Mouse (Mus musculus) ES-E14 (cell line): ENCODE measurements around the gene Atp10b.

ENCODE experiments used
- CHD2 ChIP-seq: IDR thresholded peaks from 2 replicates; pipeline ENCODE4 v1.6.1; 2014; ENCODE audit warnings: mild to moderate bottlenecking, low read depth, low read length, inconsistent platforms
- HCFC1 ChIP-seq: IDR thresholded peaks from 2 replicates; pipeline ENCODE4 v1.6.1; 2012; ENCODE audit warnings: low read length, inconsistent platforms, borderline replicate concordance; ENCODE audit not compliant: insufficient read depth
- MAFK ChIP-seq: IDR thresholded peaks from 2 replicates; pipeline ENCODE4 v1.6.1; 2014; ENCODE audit warnings: mild to moderate bottlenecking, low read depth, low read length, inconsistent platforms; ENCODE audit not compliant: insufficient read depth
- ZNF384 ChIP-seq: IDR thresholded peaks from 2 replicates; pipeline ENCODE4 v1.6.1; 2012; ENCODE audit warnings: low read depth, low read length, inconsistent platforms

DNA sequence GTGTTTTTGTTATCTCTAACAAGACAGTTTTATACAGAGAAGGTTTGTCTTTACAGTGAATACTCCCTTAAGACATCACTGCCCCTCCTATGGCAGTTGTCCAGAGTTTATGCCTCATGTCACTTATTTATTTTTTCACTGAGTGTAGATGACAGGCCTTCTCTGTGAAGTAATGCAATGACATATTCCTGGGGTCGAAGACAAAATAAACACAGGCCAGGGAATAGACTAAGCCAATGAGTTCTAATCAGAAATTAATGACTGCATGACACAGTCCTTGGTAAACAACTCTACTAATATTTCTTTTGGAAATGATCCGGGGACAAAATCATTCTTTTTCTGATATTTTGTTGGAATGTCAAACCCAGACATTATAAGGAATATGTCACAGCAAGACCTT is 32.7 kb downstream of the Atp10b start:
- TF ChIP-seq ZNF384, result no peak
- no peak for TF ChIP-seq MAFK
- no peak for TF ChIP-seq CHD2
- no peak for TF ChIP-seq HCFC1
